Mouse (Mus musculus) natural killer cell, adult 2 months (primary cell): ENCODE results near the gene Olfr707.
"Not testable (repeated sequence)": the region's sequence is repeated elsewhere in the genome, so short reads cannot be mapped to it uniquely, and the experiment has no call there.

Experiments
- DNase-seq, 2 experiments: peaks; one replicate each; pipeline ENCODE4 v3.0.0; 2022; ENCODE audit warnings: low spot score in 2 of 2

The Olfr707 gene

GRCm38 (mm10) chr7:106901141-106901540 is at the start of gene Olfr707:
Olfr707 (minus strand) TSS chr7:106901241.
- not testable (repeated sequence) for DNase-seq

GRCm38 (mm10) chr7:106948212-106948611 is 47.2 kb upstream of the Olfr707 start, which contains the start of gene Olfr710:
Olfr710 (minus strand) TSS chr7:106948312.
- DNase-seq, result no peak

- DNase-seq, result no peak
Observed at GRCm38 (mm10) chr7:106932119-106932518, 31.1 kb upstream of the Olfr707 start, which contains the start of gene Olfr709-ps1. Olfr709-ps1 (minus strand) TSS chr7:106932219.

GRCm38 (mm10) chr7:106920961-106921360 is 19.9 kb upstream of the Olfr707 start:
- not testable (repeated sequence) for DNase-seq

- DNase-seq, result no peak
Observed at GRCm38 (mm10) chr7:106907676-106908075, 6.6 kb upstream of the Olfr707 start, which contains the start of gene Olfr1532-ps1. Olfr1532-ps1 (plus strand) TSS chr7:106908001.

GRCm38 (mm10) chr7:106888062-106888461 is 13.0 kb downstream of the Olfr707 start, which contains the start of gene Olfr706:
Olfr706 (minus strand) TSS chr7:106888162.
- DNase-seq, result no peak

GRCm38 (mm10) chr7:106876791-106877190 is 24.2 kb downstream of the Olfr707 start, which contains the start of gene Olfr705:
Olfr705 (minus strand) TSS chr7:106876891.
- no peak for DNase-seq

GRCm38 (mm10) chr7:106862885-106863284 is 38.2 kb downstream of the Olfr707 start, which contains the start of gene Olfr704:
Olfr704 (plus strand) TSS chr7:106863185.
- no peak for DNase-seq

- no peak for DNase-seq
Observed at GRCm38 (mm10) chr7:106843060-106843459, 58.0 kb downstream of the Olfr707 start, which contains the start of gene Olfr703. Olfr703 (plus strand) TSS chr7:106843360.
